Mouse (Mus musculus): ENCODE measurements around the gene Ddx39b. TPM values are rescaled to one million over a fixed set of nuclear protein-coding genes. Genes with fewer than 3 reads are reported as not detected.
"Not testable (repeated sequence)": the region's sequence is repeated elsewhere in the genome, so short reads cannot be mapped to it uniquely, and the experiment has no call there.

Gene Ddx39b
- polyA plus RNA-seq, 1 experiment from 2014 or later, result 385 TPM

- Histone ChIP-seq H3K36me3 (no peaks in the 10 kb centered on the region), H3K4me1 (replicated peaks) (no peaks in the 10 kb centered on the region), H3K9me3 (no peaks in the 10 kb centered on the region), H3K4me2 (no peak overlapping the region), H3K4me3 (no peak overlapping the region), H3K27ac (replicated peaks) (no peak overlapping the region), H3K9ac (no peak overlapping the region), H3K27me3 (peaks cover 18% of the 10 kb centered on the region)
- 87% methylated on average over 13 of the region's 13 CpGs for WGBS
- no peak for ATAC-seq (ENCODE audit: low read depth)
Observed at GRCm38 (mm10) chr17:35278957-35279688, 37.6 kb downstream of the Ddx39b start.

- Histone ChIP-seq H3K9me3 (no peaks in the 10 kb centered on the region), H3K4me2 (no peak overlapping the region), H3K27ac (replicated peaks) (no peak overlapping the region), H3K27me3 (peaks cover 15% of the 10 kb centered on the region), H3K9ac (no peak overlapping the region), H3K4me3 (no peak overlapping the region), H3K4me1 (replicated peaks) (no peaks in the 10 kb centered on the region), H3K36me3 (no peaks in the 10 kb centered on the region)
- 65% methylated on average over 3 of the region's 3 CpGs for WGBS
- ATAC-seq (ENCODE audit: low read depth), result no peak
Observed at GRCm38 (mm10) chr17:35280276-35280675, 38.7 kb downstream of the Ddx39b start.

GRCm38 (mm10) chr17:35285431-35285830 is 43.9 kb downstream of the Ddx39b start:
- H3K27me3 ChIP-seq, result no peaks in the 10 kb centered on the region
- no peaks in the 10 kb centered on the region for H3K9me3 ChIP-seq
- no peak overlapping the region for H3K27ac ChIP-seq (replicated peaks)
- no peaks in the 10 kb centered on the region for H3K36me3 ChIP-seq
- ATAC-seq (ENCODE audit: low read depth), result no peak
- no peak overlapping the region for H3K4me3 ChIP-seq
- no peak overlapping the region for H3K9ac ChIP-seq
- H3K4me2 ChIP-seq, result no peak overlapping the region
- H3K4me1 ChIP-seq (replicated peaks), result no peaks in the 10 kb centered on the region

- not testable (repeated sequence) for H3K4me3 ChIP-seq; ATAC-seq (ENCODE audit: low read depth); H3K4me2 ChIP-seq; H3K9me3 ChIP-seq; H3K27ac ChIP-seq (replicated peaks); H3K27me3 ChIP-seq; H3K9ac ChIP-seq; H3K4me1 ChIP-seq (replicated peaks); H3K36me3 ChIP-seq
- 6% methylated on average over 5 of the region's 5 CpGs for WGBS
Observed at GRCm38 (mm10) chr17:35295796-35296195, 54.2 kb downstream of the Ddx39b start.

- not testable (repeated sequence) for H3K27me3 ChIP-seq; H3K36me3 ChIP-seq; H3K4me2 ChIP-seq; H3K9me3 ChIP-seq; H3K27ac ChIP-seq (replicated peaks); H3K4me3 ChIP-seq; ATAC-seq (ENCODE audit: low read depth); H3K9ac ChIP-seq; H3K4me1 ChIP-seq (replicated peaks)
- 89% methylated on average over 7 of the region's 7 CpGs for WGBS
Observed at GRCm38 (mm10) chr17:35300261-35300945, 58.9 kb downstream of the Ddx39b start.

GRCm38 (mm10) chr17:35301645-35302258 is 60.2 kb downstream of the Ddx39b start:
- H3K27me3 ChIP-seq, result no peaks in the 10 kb centered on the region
- no peak overlapping the region for H3K4me3 ChIP-seq
- H3K9me3 ChIP-seq, result no peaks in the 10 kb centered on the region
- H3K36me3 ChIP-seq, result no peaks in the 10 kb centered on the region
- 25% methylated on average over 13 of the region's 13 CpGs for WGBS
- no peak overlapping the region for H3K9ac ChIP-seq
- H3K27ac ChIP-seq (replicated peaks), result no peak overlapping the region
- no peak for ATAC-seq (ENCODE audit: low read depth)
- no peaks in the 10 kb centered on the region for H3K4me1 ChIP-seq (replicated peaks)
- H3K4me2 ChIP-seq, result no peak overlapping the region

GRCm38 (mm10) chr17:35303271-35303670 is 61.7 kb downstream of the Ddx39b start:
- H3K4me1 ChIP-seq (replicated peaks), result no peaks in the 10 kb centered on the region
- 88% methylated on average over 2 of the region's 2 CpGs for WGBS
- no peak overlapping the region for H3K4me3 ChIP-seq
- no peak overlapping the region for H3K9ac ChIP-seq
- H3K27me3 ChIP-seq, result 0 out of 2 replicates have a peak, but pooled peaks cover 6% of the 10 kb centered on the region
- no peaks in the 10 kb centered on the region for H3K9me3 ChIP-seq
- ATAC-seq (ENCODE audit: low read depth), result no peak
- H3K27ac ChIP-seq (replicated peaks), result no peak overlapping the region
- H3K36me3 ChIP-seq, result no peaks in the 10 kb centered on the region
- no peak overlapping the region for H3K4me2 ChIP-seq

Small RNA genes lying within 50 kb of the gene (microRNA-seq; reads per million reads assigned to microRNA genes)
- not detected for gene Mir6973a
- gene Mir6974, result not detected
- 2.2 reads per million, percentile 8 among the genes with 10 or more reads in this experiment for gene Mir6975
- gene Mir8094, result not detected

Other genes starting within 250 kb of the Ddx39b start
- 57.9 and 58.2 TPM in 2 replicates for gene Vars, start 240.8 kb upstream of the Ddx39b start, polyA plus RNA-seq (2015; fragmentation: Nextera tagmentation; extraction: Ambion mirVana)
- 0.17 and 0.18 TPM in 2 replicates for gene Vwa7, start 225.2 kb upstream of the Ddx39b start, polyA plus RNA-seq (2015; fragmentation: Nextera tagmentation; extraction: Ambion mirVana)
- gene Sapcd1, start 213.7 kb upstream of the Ddx39b start, polyA plus RNA-seq (2015; fragmentation: Nextera tagmentation; extraction: Ambion mirVana), result 2.5 and 2.6 TPM in 2 replicates
- 2.8 and 3.1 TPM in 2 replicates for gene Msh5, start 195.0 kb upstream of the Ddx39b start, polyA plus RNA-seq (2015; fragmentation: Nextera tagmentation; extraction: Ambion mirVana)
- gene Clic1, start 191.8 kb upstream of the Ddx39b start, polyA plus RNA-seq (2015; fragmentation: Nextera tagmentation; extraction: Ambion mirVana), result 132 and 145 TPM in 2 replicates
- gene Ddah2, start 182.7 kb upstream of the Ddx39b start, polyA plus RNA-seq (2015; fragmentation: Nextera tagmentation; extraction: Ambion mirVana), result 417 and 431 TPM in 2 replicates
- gene Ly6g6c, start 176.4 kb upstream of the Ddx39b start, polyA plus RNA-seq (2015; fragmentation: Nextera tagmentation; extraction: Ambion mirVana), result 0.54 TPM in 1 of 2 replicates, not detected in the other
- 0.28 and 0.38 TPM in 2 replicates for gene Mpig6b, start 175.6 kb upstream of the Ddx39b start, polyA plus RNA-seq (2015; fragmentation: Nextera tagmentation; extraction: Ambion mirVana)
- gene Ly6g6e, start 164.8 kb upstream of the Ddx39b start, polyA plus RNA-seq (2015; fragmentation: Nextera tagmentation; extraction: Ambion mirVana), result 0.46 and 0.55 TPM in 2 replicates
- gene Ly6g6d, start 163.7 kb upstream of the Ddx39b start, polyA plus RNA-seq (2015; fragmentation: Nextera tagmentation; extraction: Ambion mirVana), result 0.95 and 1.8 TPM in 2 replicates
- gene Ly6g6f, start 156.1 kb upstream of the Ddx39b start, polyA plus RNA-seq (2015; fragmentation: Nextera tagmentation; extraction: Ambion mirVana), result 0.44 and 0.68 TPM in 2 replicates
- gene Abhd16a, start 152.5 kb upstream of the Ddx39b start, polyA plus RNA-seq (2015; fragmentation: Nextera tagmentation; extraction: Ambion mirVana), result 98.2 and 104 TPM in 2 replicates
- gene Ly6g5c, start 133.5 kb upstream of the Ddx39b start, polyA plus RNA-seq (2015; fragmentation: Nextera tagmentation; extraction: Ambion mirVana), result not detected in 2 replicates
- gene Ly6g5b, start 126.3 kb upstream of the Ddx39b start, polyA plus RNA-seq (2015; fragmentation: Nextera tagmentation; extraction: Ambion mirVana), result 1.4 and 1.7 TPM in 2 replicates
- gene Gpank1, start 120.3 kb upstream of the Ddx39b start, polyA plus RNA-seq (2015; fragmentation: Nextera tagmentation; extraction: Ambion mirVana), result 20.9 and 25.5 TPM in 2 replicates
- 333 and 339 TPM in 2 replicates for gene Csnk2b, start 119.7 kb upstream of the Ddx39b start, polyA plus RNA-seq (2015; fragmentation: Nextera tagmentation; extraction: Ambion mirVana)
- gene D17H6S53E, start 115.4 kb upstream of the Ddx39b start, polyA plus RNA-seq (2015; fragmentation: Nextera tagmentation; extraction: Ambion mirVana), result 8.9 and 10.6 TPM in 2 replicates
- gene Apom, start 109.7 kb upstream of the Ddx39b start, polyA plus RNA-seq (2015; fragmentation: Nextera tagmentation; extraction: Ambion mirVana), result 0.61 and 0.77 TPM in 2 replicates
- 67.1 and 75.0 TPM in 2 replicates for gene Bag6, start 106.6 kb upstream of the Ddx39b start, polyA plus RNA-seq (2015; fragmentation: Nextera tagmentation; extraction: Ambion mirVana)
- gene Prrc2a, start 76.8 kb upstream of the Ddx39b start, polyA plus RNA-seq (2015; fragmentation: Nextera tagmentation; extraction: Ambion mirVana), result 178 and 185 TPM in 2 replicates
- 11.4 and 12.7 TPM in 2 replicates for gene Aif1, start 65.7 kb upstream of the Ddx39b start, polyA plus RNA-seq (2015; fragmentation: Nextera tagmentation; extraction: Ambion mirVana)
- 7.8 and 8.9 TPM in 2 replicates for gene Lst1, start 53.3 kb upstream of the Ddx39b start, polyA plus RNA-seq (2015; fragmentation: Nextera tagmentation; extraction: Ambion mirVana)
- 0.22 and 0.58 TPM in 2 replicates for gene Ltb, start 47.3 kb upstream of the Ddx39b start, polyA plus RNA-seq (2015; fragmentation: Nextera tagmentation; extraction: Ambion mirVana)
- gene Tnf, start 39.7 kb upstream of the Ddx39b start, polyA plus RNA-seq (2015; fragmentation: Nextera tagmentation; extraction: Ambion mirVana), result 0.13 TPM in 1 of 2 replicates, not detected in the other
- gene Lta, start 36.4 kb upstream of the Ddx39b start, polyA plus RNA-seq (2015; fragmentation: Nextera tagmentation; extraction: Ambion mirVana), result 0.42 TPM in 1 of 2 replicates, not detected in the other
- 0.56 TPM in 1 of 2 replicates, not detected in the other for gene Gm16181, start 20.9 kb upstream of the Ddx39b start, polyA plus RNA-seq (2015; fragmentation: Nextera tagmentation; extraction: Ambion mirVana)
- 58.9 and 66.1 TPM in 2 replicates for gene Atp6v1g2, start 8.1 kb upstream of the Ddx39b start, polyA plus RNA-seq (2015; fragmentation: Nextera tagmentation; extraction: Ambion mirVana)
- 9.5 and 10.8 TPM in 2 replicates for gene Nfkbil1, start 6.0 kb upstream of the Ddx39b start, polyA plus RNA-seq (2015; fragmentation: Nextera tagmentation; extraction: Ambion mirVana)
- 70.5 and 79.1 TPM in 2 replicates for gene H2-D1, start 21.0 kb downstream of the Ddx39b start, polyA plus RNA-seq (2015; fragmentation: Nextera tagmentation; extraction: Ambion mirVana)
- 0.22 TPM in 1 of 2 replicates, not detected in the other for gene H2-Q1, start 78.7 kb downstream of the Ddx39b start, polyA plus RNA-seq (2015; fragmentation: Nextera tagmentation; extraction: Ambion mirVana)
- 0.50 and 0.60 TPM in 2 replicates for gene H2-Q2, start 100.5 kb downstream of the Ddx39b start, polyA plus RNA-seq (2015; fragmentation: Nextera tagmentation; extraction: Ambion mirVana)
- 1.0 and 1.4 TPM in 2 replicates for gene H2-Q4, start 137.9 kb downstream of the Ddx39b start, polyA plus RNA-seq (2015; fragmentation: Nextera tagmentation; extraction: Ambion mirVana)
- gene H2-Q6, start 183.1 kb downstream of the Ddx39b start, polyA plus RNA-seq (2015; fragmentation: Nextera tagmentation; extraction: Ambion mirVana), result 0.37 and 0.42 TPM in 2 replicates
- gene H2-Q7, start 197.4 kb downstream of the Ddx39b start, polyA plus RNA-seq (2015; fragmentation: Nextera tagmentation; extraction: Ambion mirVana), result 3.4 and 4.0 TPM in 2 replicates
- not detected in 2 replicates for gene H2-Q10, start 228.3 kb downstream of the Ddx39b start, polyA plus RNA-seq (2015; fragmentation: Nextera tagmentation; extraction: Ambion mirVana)